Mouse (Mus musculus) kidney, embryonic 14.5 days (tissue): ENCODE measurements at regions not wholly inside any gene's neighbourhood (a gene's known extent, or its start where the extent isn't known, plus 50 kb on each side); places are given as distances from the start of the nearest gene placed in this dataset.
A peak's percentile ranks its signal among the peaks of the same experiment; 100 is the strongest.

ENCODE experiments used
- ATAC-seq: fragments of 200-750 bp; cut with Nextera tagmentation; 2 replicates; pipeline ENCODE4 v1.8.0; 2017; ENCODE audit warnings: moderate number of reproducible peaks, mild to moderate bottlenecking, moderate TSS enrichment, moderate library complexity; ENCODE audit not compliant: low FRiP score, low TSS enrichment
- H3K27ac ChIP-seq: fragments of 300-500 bp; sonication (generic); 2 replicates; pipeline ENCODE4 v1.5.1; 2014; ENCODE audit warnings: low read depth, mild to moderate bottlenecking, low read length, moderate library complexity, mixed read lengths
- H3K27me3 ChIP-seq: fragments of 300-500 bp; sonication (generic); 2 replicates; pipeline ENCODE4 v1.6.1; 2014; ENCODE audit warnings: mild to moderate bottlenecking, low read length; ENCODE audit not compliant: control insufficient read depth, insufficient read depth
- H3K36me3 ChIP-seq: fragments of 300-500 bp; sonication (generic); 2 replicates; pipeline ENCODE4 v1.6.1; 2014; ENCODE audit warnings: low read length, mixed read lengths; ENCODE audit not compliant: control insufficient read depth, insufficient read depth
- H3K4me1 ChIP-seq: fragments of 300-500 bp; sonication (generic); 2 replicates; pipeline ENCODE4 v1.6.1; 2014; ENCODE audit warnings: low read length, mixed read lengths; ENCODE audit not compliant: control insufficient read depth, insufficient read depth
- H3K4me2 ChIP-seq: fragments of 300-500 bp; sonication (generic); replicated peaks from 2 replicates; pipeline ENCODE4 v1.6.1; 2014; ENCODE audit warnings: low read depth, mild to moderate bottlenecking, low read length
- H3K4me3 ChIP-seq: fragments of 300-500 bp; sonication (generic); 2 replicates; pipeline ENCODE4 v1.5.1; 2014; ENCODE audit warnings: mild to moderate bottlenecking, low read length
- H3K9ac ChIP-seq: fragments of 300-500 bp; sonication (generic); 2 replicates; pipeline ENCODE4 v1.6.1; 2014; ENCODE audit warnings: low read depth, mild to moderate bottlenecking, low read length, moderate library complexity
- H3K9me3 ChIP-seq: fragments of 300-500 bp; sonication (generic); 2 replicates; pipeline ENCODE4 v1.6.1; 2016; ENCODE audit warnings: low read length; ENCODE audit not compliant: control insufficient read depth
- WGBS: fragments of 180-500 bp; shearing (Covaris S2); extraction: QIAGEN DNeasy Blood & Tissue Kit; methylation state at CpG from one replicate; pipeline ENCODE4 v1.1.7; 2014; 5-methylcytosine and 5-hydroxymethylcytosine counted together

- no peak overlapping the region for H3K4me2 ChIP-seq
- WGBS = 70% methylated on average over 3 of the region's 3 CpGs
- no peaks in the 10 kb centered on the region for H3K27me3 ChIP-seq
- H3K27ac ChIP-seq = no peak overlapping the region
- H3K4me3 ChIP-seq = no peak overlapping the region
- no peak overlapping the region for H3K9ac ChIP-seq
- no peaks in the 10 kb centered on the region for H3K4me1 ChIP-seq
- ATAC-seq = no peak
- no peaks in the 10 kb centered on the region for H3K36me3 ChIP-seq
- no peaks in the 10 kb centered on the region for H3K9me3 ChIP-seq
Observed at GRCm38 (mm10) chr9:115499536-115499935, 189.3 kb upstream of the Stt3b start.

- Histone ChIP-seq H3K9ac (no peak overlapping the region), H3K27me3 (no peaks in the 10 kb centered on the region), H3K27ac (no peak overlapping the region), H3K9me3 (no peaks in the 10 kb centered on the region), H3K4me1 (no peaks in the 10 kb centered on the region), H3K36me3 (no peaks in the 10 kb centered on the region), H3K4me2 (no peak overlapping the region), H3K4me3 (no peak overlapping the region)
- no peak for ATAC-seq
- WGBS = 49% methylated on average over 2 of the region's 2 CpGs
Observed at GRCm38 (mm10) chr9:115504789-115505188, 194.6 kb upstream of the Stt3b start.

- Histone ChIP-seq H3K4me2 (no peak overlapping the region), H3K9ac (no peak overlapping the region), H3K4me1 (no peaks in the 10 kb centered on the region), H3K9me3 (no peaks in the 10 kb centered on the region), H3K27ac (no peak overlapping the region), H3K27me3 (no peaks in the 10 kb centered on the region), H3K4me3 (no peak overlapping the region), H3K36me3 (no peaks in the 10 kb centered on the region)
- no peak for ATAC-seq
- 78% methylated on average over 7 of the region's 7 CpGs for WGBS
Observed at GRCm38 (mm10) chr9:115507131-115507689, 197.0 kb upstream of the Stt3b start.

GRCm38 (mm10) chr9:115512835-115513629 lies 202.8 kb upstream of the Stt3b start:
- H3K4me3 ChIP-seq = no peak overlapping the region
- H3K27ac ChIP-seq = no peak overlapping the region
- no peak overlapping the region for H3K9ac ChIP-seq
- ATAC-seq = no peak
- peaks cover 10% of the 10 kb centered on the region; the same call in 1 of the 2 replicates for H3K9me3 ChIP-seq
- H3K4me1 ChIP-seq = no peaks in the 10 kb centered on the region
- WGBS = 66% methylated on average over 16 of the region's 16 CpGs
- H3K4me2 ChIP-seq = no peak overlapping the region
- H3K27me3 ChIP-seq = no peaks in the 10 kb centered on the region
- no peaks in the 10 kb centered on the region for H3K36me3 ChIP-seq

GRCm38 (mm10) chr9:115517903-115518302 lies 207.7 kb upstream of the Stt3b start:
- Histone ChIP-seq H3K27ac (no peak overlapping the region), H3K27me3 (no peaks in the 10 kb centered on the region), H3K9me3 (peaks cover 10% of the 10 kb centered on the region; the same call in 1 of the 2 replicates), H3K4me1 (no peaks in the 10 kb centered on the region), H3K36me3 (no peaks in the 10 kb centered on the region), H3K4me2 (no peak overlapping the region), H3K9ac (no peak overlapping the region), H3K4me3 (no peak overlapping the region)
- no peak for ATAC-seq

- Histone ChIP-seq H3K4me3 (no peak overlapping the region), H3K4me1 (peaks cover 4% of the 10 kb centered on the region; the same call in 1 of the 2 replicates), H3K9me3 (no peaks in the 10 kb centered on the region), H3K4me2 (no peak overlapping the region), H3K9ac (no peak overlapping the region), H3K36me3 (no peaks in the 10 kb centered on the region), H3K27me3 (no peaks in the 10 kb centered on the region), H3K27ac (no peak overlapping the region)
- WGBS = 30% methylated on average over 3 of the region's 3 CpGs
- peak; percentile 39; the same call in 1 of the 2 replicates for ATAC-seq
Observed at GRCm38 (mm10) chr9:115524161-115524560, 213.9 kb upstream of the Stt3b start.

- 17% methylated on average over 5 of the region's 5 CpGs for WGBS
- ATAC-seq = peak; percentile 66; the same call in 1 of the 2 replicates
- H3K4me1 ChIP-seq = peaks cover 4% of the 10 kb centered on the region; the same call in 1 of the 2 replicates
Observed at GRCm38 (mm10) chr9:115524591-115524990, 214.4 kb upstream of the Stt3b start.

GRCm38 (mm10) chr9:115526322-115526721 lies 216.1 kb upstream of the Stt3b start:
- Histone ChIP-seq H3K36me3 (no peaks in the 10 kb centered on the region), H3K27ac (no peak overlapping the region), H3K27me3 (no peaks in the 10 kb centered on the region), H3K9ac (no peak overlapping the region), H3K4me3 (no peak overlapping the region), H3K4me1 (peaks cover 4% of the 10 kb centered on the region; the same call in 1 of the 2 replicates), H3K9me3 (no peaks in the 10 kb centered on the region), H3K4me2 (no peak overlapping the region)
- WGBS = 85% methylated on average over 4 of the region's 4 CpGs
- no peak for ATAC-seq

More at GRCm38 (mm10) chr9:115524591-115524990, 214.4 kb upstream of the Stt3b start:
- Histone ChIP-seq H3K27ac (no peak overlapping the region), H3K9me3 (no peaks in the 10 kb centered on the region), H3K36me3 (no peaks in the 10 kb centered on the region), H3K27me3 (no peaks in the 10 kb centered on the region), H3K4me3 (no peak overlapping the region), H3K4me2 (no peak overlapping the region), H3K9ac (no peak overlapping the region)

GRCm38 (mm10) chr9:115526981-115527380 lies 216.8 kb upstream of the Stt3b start:
- Histone ChIP-seq H3K9me3 (no peaks in the 10 kb centered on the region), H3K4me1 (peaks cover 4% of the 10 kb centered on the region; the same call in 1 of the 2 replicates), H3K9ac (no peak overlapping the region), H3K36me3 (no peaks in the 10 kb centered on the region), H3K4me3 (no peak overlapping the region), H3K27ac (no peak overlapping the region), H3K27me3 (no peaks in the 10 kb centered on the region), H3K4me2 (no peak overlapping the region)
- 94% methylated on average over 6 of the region's 6 CpGs for WGBS
- no peak for ATAC-seq
